In the genomic region with DNA sequence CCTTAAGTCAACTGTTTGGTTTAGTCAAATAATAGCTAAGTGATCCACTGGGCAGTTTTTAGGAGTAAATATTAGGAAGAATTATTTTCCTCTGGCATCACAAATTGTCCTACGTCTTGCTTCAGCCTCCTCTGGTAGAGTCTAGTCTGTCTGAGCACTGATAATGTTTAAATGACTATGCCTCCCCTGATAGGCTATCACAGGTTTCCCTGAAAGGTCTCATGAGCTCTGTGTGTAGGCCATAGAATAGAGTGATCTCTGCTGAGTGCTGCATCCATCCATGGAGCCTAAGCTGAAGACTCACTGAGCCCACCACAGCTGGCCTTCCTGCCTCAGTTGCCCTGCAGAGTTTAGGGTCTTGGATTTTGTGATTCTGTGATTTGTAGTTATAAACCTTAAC, we compare ENCODE assay signal across 23 mouse cellular contexts.
"Had no signal": no experiment of that assay in that cellular context is flagged by ENCODE, and none has a peak within 500 bp of the region (broad histone marks: within the 10 kb centered on the region; RNA-seq: fewer than 3 reads in every experiment).

No protein-coding gene starts in this region.

- H3K27ac ChIP-seq: intestine, embryonic 15.5 days; kidney, embryonic 15.5 days; left cerebral cortex, adult 2 months; limb, embryonic 13.5 days; lung, embryonic 15.5 days; midbrain, embryonic 12.5 days; midbrain, embryonic 15.5 days; neural tube, embryonic 12.5 days; neural tube, embryonic 15.5 days; stomach, embryonic 15.5 days had no signal

- ATAC-seq: intestine, embryonic 15.5 days; midbrain, embryonic 15.5 days had no signal

- H3K27me3 ChIP-seq: intestine, embryonic 15.5 days; kidney, embryonic 15.5 days; limb, embryonic 13.5 days; lung, embryonic 15.5 days; midbrain, embryonic 12.5 days; midbrain, embryonic 15.5 days; neural tube, embryonic 12.5 days; neural tube, embryonic 15.5 days; stomach, embryonic 15.5 days had no signal

- H3K9me3 ChIP-seq: intestine, embryonic 15.5 days; kidney, embryonic 15.5 days; limb, embryonic 13.5 days; lung, embryonic 15.5 days; midbrain, embryonic 12.5 days; midbrain, embryonic 15.5 days; neural tube, embryonic 12.5 days; neural tube, embryonic 15.5 days; stomach, embryonic 15.5 days had no signal

- DNase-seq: kidney, adult 11 months; kidney, adult 8-10 months; kidney, postnatal 10 days; kidney, postnatal 36 days; layer of hippocampus, postnatal 36 days; left cerebral cortex, postnatal 4 days; lung, adult 18-20 months; lung, postnatal 10 days; lung, postnatal 36 days; right cerebral cortex, adult 18-20 months; right cerebral cortex, postnatal 14 days; right cerebral cortex, postnatal 4 days; thymus, postnatal 25 days had no signal

- H3K4me1 ChIP-seq: neural tube, embryonic 12.5 days; stomach, embryonic 15.5 days had no signal

- H3K9ac ChIP-seq: intestine, embryonic 15.5 days; kidney, embryonic 15.5 days; limb, embryonic 13.5 days; lung, embryonic 15.5 days; midbrain, embryonic 12.5 days; midbrain, embryonic 15.5 days; neural tube, embryonic 12.5 days; neural tube, embryonic 15.5 days; stomach, embryonic 15.5 days had no signal

- H3K4me3 ChIP-seq: intestine, embryonic 15.5 days; kidney, embryonic 15.5 days; left cerebral cortex, adult 2 months; limb, embryonic 13.5 days; lung, embryonic 15.5 days; midbrain, embryonic 12.5 days; midbrain, embryonic 15.5 days; neural tube, embryonic 12.5 days; neural tube, embryonic 15.5 days; stomach, embryonic 15.5 days had no signal

- H3K4me2 ChIP-seq: intestine, embryonic 15.5 days; kidney, embryonic 15.5 days; limb, embryonic 13.5 days; lung, embryonic 15.5 days; midbrain, embryonic 12.5 days; midbrain, embryonic 15.5 days; neural tube, embryonic 12.5 days; neural tube, embryonic 15.5 days; stomach, embryonic 15.5 days had no signal
